Comparison of ENCODE assay signal across 20 mouse cellular contexts in the genomic region with DNA sequence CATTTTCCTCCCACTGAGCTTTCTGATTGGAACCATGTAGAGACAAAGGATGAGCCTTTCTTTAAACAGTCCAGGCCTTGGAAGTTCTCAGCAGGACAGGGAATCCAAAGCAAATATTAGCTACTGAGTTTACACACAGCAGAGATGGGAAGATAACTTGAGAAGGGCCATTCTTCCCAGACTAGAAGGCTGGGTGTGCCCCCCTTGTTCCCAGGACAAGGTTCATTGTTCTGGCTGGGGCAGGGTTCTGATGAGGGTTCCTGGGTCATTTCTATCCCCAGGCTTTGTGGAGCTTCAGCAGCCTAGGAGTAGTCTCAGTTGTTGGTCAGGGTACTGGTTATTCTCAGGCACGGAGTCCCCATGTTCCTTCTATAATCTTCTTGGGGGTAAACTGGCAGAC. TPM values are rescaled to one million over a fixed set of nuclear protein-coding genes. Genes with fewer than 3 reads are reported as not detected.
DNase-seq lines count a peak whose midpoint lies in the region; ATAC-seq and TF ChIP-seq lines count a peak whose summit lies in the region.
"Had no signal": no experiment of that assay in that cellular context is flagged by ENCODE, and none has a peak within 500 bp of the region (broad histone marks: within the 10 kb centered on the region; RNA-seq: fewer than 3 reads in every experiment).

No protein-coding gene starts in this region.

- H3K4me1 ChIP-seq in forebrain, embryonic 15.5 days = peaks cover 9% of the 10 kb centered on the region; the same call in 1 of the 2 replicates
- 0 out of 2 replicates have a peak, but pooled peaks cover 2% of the 10 kb centered on the region for H3K4me1 ChIP-seq in forebrain, embryonic 11.5 days (replicated peaks; ENCODE audit: control insufficient read depth, insufficient read depth, low read length)
- H3K4me1 ChIP-seq in heart, postnatal 0 days (ENCODE audit: control insufficient read depth, insufficient read depth) = peaks cover 49% of the 10 kb centered on the region
- H3K4me1 ChIP-seq in heart, embryonic 11.5 days (ENCODE audit: control insufficient read depth, insufficient read depth, low read length) = peaks cover 35% of the 10 kb centered on the region
- H3K4me1 ChIP-seq in lung, postnatal 0 days (ENCODE audit: insufficient read depth, low read depth, low read length) = peaks cover 4% of the 10 kb centered on the region; the same call in 1 of the 2 replicates
- H3K4me1 ChIP-seq: stomach, embryonic 15.5 days had no signal

- no peaks in the 10 kb centered on the region for H3K9me3 ChIP-seq in forebrain, embryonic 15.5 days
- no peaks in the 10 kb centered on the region for H3K9me3 ChIP-seq in forebrain, embryonic 11.5 days (ENCODE audit: control insufficient read depth, low read length)
- H3K9me3 ChIP-seq in heart, postnatal 0 days (replicated peaks; ENCODE audit: control insufficient read depth, low read length) = no peaks in the 10 kb centered on the region
- H3K9me3 ChIP-seq in heart, embryonic 11.5 days (replicated peaks; ENCODE audit: control insufficient read depth, low read length) = no peaks in the 10 kb centered on the region
- H3K9me3 ChIP-seq in lung, postnatal 0 days (ENCODE audit: low read length) = no peaks in the 10 kb centered on the region
- H3K9me3 ChIP-seq: embryonic facial prominence, embryonic 13.5 days; stomach, embryonic 15.5 days had no signal

- no peak overlapping the region for H3K4me3 ChIP-seq in forebrain, embryonic 15.5 days
- no peak overlapping the region for H3K4me3 ChIP-seq in forebrain, embryonic 11.5 days (ENCODE audit: low read depth, low read length)
- no peak overlapping the region for H3K4me3 ChIP-seq in heart, postnatal 0 days (ENCODE audit: low read depth, low read length)
- no peak overlapping the region for H3K4me3 ChIP-seq in heart, embryonic 11.5 days (ENCODE audit: low read depth, low read length)
- no peak overlapping the region for H3K4me3 ChIP-seq in lung, postnatal 0 days (ENCODE audit: low read depth, low read length)
- H3K4me3 ChIP-seq: embryonic facial prominence, embryonic 13.5 days; layer of hippocampus, adult 2 months; stomach, embryonic 15.5 days had no signal

- no peaks in the 10 kb centered on the region for H3K36me3 ChIP-seq in forebrain, embryonic 15.5 days
- H3K36me3 ChIP-seq in forebrain, embryonic 11.5 days (ENCODE audit: control insufficient read depth, insufficient read depth, low read length) = no peaks in the 10 kb centered on the region
- peaks cover 4% of the 10 kb centered on the region; the same call in 1 of the 2 replicates for H3K36me3 ChIP-seq in heart, postnatal 0 days (replicated peaks; ENCODE audit: control insufficient read depth, insufficient read depth, low read length)
- peaks cover 8% of the 10 kb centered on the region for H3K36me3 ChIP-seq in heart, embryonic 11.5 days (ENCODE audit: control insufficient read depth, insufficient read depth, low read length)
- no peaks in the 10 kb centered on the region for H3K36me3 ChIP-seq in lung, postnatal 0 days (ENCODE audit: insufficient read depth, low read length)

- H3K27ac ChIP-seq in forebrain, embryonic 15.5 days (replicated peaks) = peak overlapping the region; percentile 28; the same call in 1 of the 2 replicates
- H3K27ac ChIP-seq in forebrain, embryonic 11.5 days (ENCODE audit: low read depth, low read length) = no peak overlapping the region
- H3K27ac ChIP-seq in heart, postnatal 0 days (ENCODE audit: low read depth) = peak overlapping the region; percentile 32
- no peak overlapping the region for H3K27ac ChIP-seq in heart, embryonic 11.5 days (ENCODE audit: low read depth, low read length)
- peak overlapping the region; percentile 34; the same call in 1 of the 2 replicates for H3K27ac ChIP-seq in lung, postnatal 0 days (ENCODE audit: low read length)
- H3K27ac ChIP-seq: embryonic facial prominence, embryonic 13.5 days; layer of hippocampus, adult 2 months; liver, embryonic 14.5 days; stomach, embryonic 15.5 days had no signal

- DNase-seq in forebrain, embryonic 11.5 days (ENCODE audit: low spot score) = no peak
- DNase-seq in heart, postnatal 0 days (ENCODE audit: low spot score) = no peak
- peak; percentile 56 for DNase-seq in lung, postnatal 0 days (ENCODE audit: low spot score)
- no peak for DNase-seq in lung, postnatal 14 days
- no peak for DNase-seq in frontal cortex, postnatal 10 days (ENCODE audit: low spot score in 2 of 2)
- no peak for DNase-seq in frontal cortex, postnatal 36 days (ENCODE audit: low spot score in 2 of 2)
- DNase-seq: adrenal gland, adult 8-10 months; cerebellum, adult 9-11 months; forebrain, postnatal 0 days; heart, adult 11 months; kidney, postnatal 10 days; layer of hippocampus, postnatal 36 days; retina, postnatal 1 day had no signal

- WGBS in forebrain, embryonic 15.5 days = 79% methylated on average over 1 of the region's 1 CpGs
- 90% methylated on average over 1 of the region's 1 CpGs for WGBS in forebrain, embryonic 11.5 days
- WGBS in heart, postnatal 0 days = 83% methylated on average over 1 of the region's 1 CpGs
- WGBS in heart, embryonic 11.5 days (ENCODE audit: insufficient replicate concordance) = 86% methylated on average over 1 of the region's 1 CpGs
- WGBS in lung, postnatal 0 days = 82% methylated on average over 1 of the region's 1 CpGs

- TF ChIP-seq CTCF in heart, postnatal 0 days (IDR thresholded peaks at IDR 0.05; ENCODE audit: low read depth) = no peak
- no peak for TF ChIP-seq CTCF in lung, postnatal 0 days (IDR thresholded peaks at IDR 0.05)

- no peak overlapping the region for H3K9ac ChIP-seq in forebrain, embryonic 15.5 days (replicated peaks)
- H3K9ac ChIP-seq in forebrain, embryonic 11.5 days (ENCODE audit: low read length) = no peak overlapping the region
- H3K9ac ChIP-seq in heart, postnatal 0 days (replicated peaks; ENCODE audit: low read depth, low read length) = no peak overlapping the region
- no peak overlapping the region for H3K9ac ChIP-seq in heart, embryonic 11.5 days (ENCODE audit: low read depth, low read length)
- no peak overlapping the region for H3K9ac ChIP-seq in lung, postnatal 0 days (replicated peaks; ENCODE audit: low read depth)
- H3K9ac ChIP-seq: embryonic facial prominence, embryonic 13.5 days; forebrain, postnatal 0 days; liver, embryonic 14.5 days; stomach, embryonic 15.5 days had no signal

- no peak for TF ChIP-seq EP300 in heart, postnatal 0 days (IDR thresholded peaks at IDR 0.05; ENCODE audit: low read depth)
- TF ChIP-seq EP300 in lung, postnatal 0 days (IDR thresholded peaks at IDR 0.05) = peak; percentile 70

- no peak for ATAC-seq in forebrain, embryonic 15.5 days (replicated peaks)
- ATAC-seq in forebrain, embryonic 11.5 days (replicated peaks; ENCODE audit: low FRiP score) = no peak
- ATAC-seq in heart, postnatal 0 days (ENCODE audit: insufficient read depth, low read depth) = no peak
- no peak for ATAC-seq in heart, embryonic 11.5 days (replicated peaks; ENCODE audit: insufficient number of reproducible peaks, low FRiP score, low TSS enrichment)
- ATAC-seq in lung, postnatal 0 days = peak; percentile 81
- ATAC-seq: forebrain, postnatal 0 days; midbrain, embryonic 16.5 days had no signal

- no peaks in the 10 kb centered on the region for H3K27me3 ChIP-seq in forebrain, embryonic 15.5 days
- no peaks in the 10 kb centered on the region for H3K27me3 ChIP-seq in forebrain, embryonic 11.5 days (ENCODE audit: control insufficient read depth, insufficient read depth, low read length)
- H3K27me3 ChIP-seq in heart, postnatal 0 days (ENCODE audit: control insufficient read depth, insufficient read depth, low read length) = no peaks in the 10 kb centered on the region
- H3K27me3 ChIP-seq in heart, embryonic 11.5 days (ENCODE audit: control insufficient read depth, insufficient read depth, low read length) = no peaks in the 10 kb centered on the region
- H3K27me3 ChIP-seq in lung, postnatal 0 days (replicated peaks; ENCODE audit: insufficient read depth, low read length) = no peaks in the 10 kb centered on the region
- H3K27me3 ChIP-seq: embryonic facial prominence, embryonic 13.5 days; stomach, embryonic 15.5 days had no signal

- no peak overlapping the region for H3K4me2 ChIP-seq in forebrain, embryonic 15.5 days (replicated peaks)
- no peak overlapping the region for H3K4me2 ChIP-seq in forebrain, embryonic 11.5 days (ENCODE audit: low read depth, low read length, severe bottlenecking)
- H3K4me2 ChIP-seq in heart, postnatal 0 days (ENCODE audit: low read depth, low read length) = no peak overlapping the region
- no peak overlapping the region for H3K4me2 ChIP-seq in heart, embryonic 11.5 days
- H3K4me2 ChIP-seq in lung, postnatal 0 days (replicated peaks; ENCODE audit: low read depth, low read length) = no peak overlapping the region
- H3K4me2 ChIP-seq: embryonic facial prominence, embryonic 13.5 days; stomach, embryonic 15.5 days had no signal

RNA-seq across cellular contexts. Expression of a gene that starts 23.6 kb away (rescaled TPM):
- 39.7 and 41.9 TPM in 2 replicates for polyA plus RNA-seq in forebrain, embryonic 15.5 days (2015; fragmentation: Nextera tagmentation; extraction: Ambion mirVana)
- 66.1 and 73.7 TPM in 2 replicates for polyA plus RNA-seq in forebrain, embryonic 11.5 days (2014; fragmentation: Nextera tagmentation; extraction: Ambion mirVana)
- 144 TPM in 2 replicates for total RNA-seq in heart, postnatal 0 days (2014; rRNA removed; ENCODE audit: low replicate concordance)
- polyA plus RNA-seq in heart, postnatal 0 days (2015; fragmentation: Nextera tagmentation; extraction: Ambion mirVana) = 42.4 and 49.7 TPM in 2 replicates
- 83.7 and 115 TPM in 2 replicates for polyA plus RNA-seq in heart, embryonic 11.5 days (2014; fragmentation: Nextera tagmentation; extraction: Ambion mirVana)
- 56.1 and 66.0 TPM in 2 replicates for polyA plus RNA-seq in lung, postnatal 0 days (2015; fragmentation: Nextera tagmentation; extraction: Ambion mirVana)

Comparison
In these comparisons a context has a peak if more than half of its experiments do, and no peak if none do; other contexts are left out.
1. H3K27ac ChIP-seq: peak in forebrain, embryonic 15.5 days (single experiment), heart, postnatal 0 days (single experiment) and lung, postnatal 0 days (single experiment); none in forebrain, embryonic 11.5 days (single experiment) and heart, embryonic 11.5 days (single experiment).